Mouse (Mus musculus): ENCODE measurements around the gene Btbd35f12. TPM values are rescaled to one million over a fixed set of nuclear protein-coding genes. Genes with fewer than 3 reads are reported as not detected.

Gene Btbd35f12
- polyA plus RNA-seq (2012; rRNA removed; ENCODE audit: low replicate concordance), result not detected in 2 replicates

GRCm38 (mm10) chrX:33313079-33313478 is at the start of gene Btbd35f12:
Gene Btbd35f12, plus strand, starts transcription at chrX:33313379.

Other genes starting within 250 kb of the Btbd35f12 start
- gene Spin2-ps6, start 78.5 kb upstream of the Btbd35f12 start, polyA plus RNA-seq (2012; rRNA removed; ENCODE audit: low replicate concordance), result not detected in 2 replicates